Mouse (Mus musculus) midbrain, embryonic 12.5 days (tissue): ENCODE measurements around the gene Usp1. TPM values are rescaled to one million over a fixed set of nuclear protein-coding genes. Genes with fewer than 3 reads are reported as not detected.

ENCODE experiments used
- ATAC-seq: fragments of 200-750 bp; cut with Nextera tagmentation; 2 replicates; pipeline ENCODE4 v1.8.0; 2017; ENCODE audit warnings: low read depth, moderate TSS enrichment, moderate library complexity; ENCODE audit not compliant: low FRiP score
- H3K27ac ChIP-seq: fragments of 300-500 bp; sonication (generic); replicated peaks from 2 replicates; pipeline ENCODE4 v1.5.1; 2016; ENCODE audit warnings: mild to moderate bottlenecking
- H3K27me3 ChIP-seq: fragments of 300-500 bp; sonication (generic); 2 replicates; pipeline ENCODE4 v1.6.1; 2016; ENCODE audit warnings: mild to moderate bottlenecking
- H3K36me3 ChIP-seq: fragments of 300-500 bp; sonication (generic); 2 replicates; pipeline ENCODE4 v1.6.1; 2016
- H3K4me1 ChIP-seq: fragments of 300-500 bp; sonication (generic); 2 replicates; pipeline ENCODE4 v1.6.1; 2016
- H3K4me2 ChIP-seq: fragments of 300-500 bp; sonication (generic); replicated peaks from 2 replicates; pipeline ENCODE4 v1.6.1; 2016; ENCODE audit warnings: mild to moderate bottlenecking, moderate library complexity
- H3K4me3 ChIP-seq: fragments of 300-500 bp; sonication (generic); 2 replicates; pipeline ENCODE4 v1.5.1; 2016; ENCODE audit warnings: mild to moderate bottlenecking
- H3K9ac ChIP-seq: fragments of 300-500 bp; sonication (generic); replicated peaks from 2 replicates; pipeline ENCODE4 v1.6.1; 2016; ENCODE audit warnings: mild to moderate bottlenecking, moderate library complexity
- H3K9me3 ChIP-seq: fragments of 300-500 bp; sonication (generic); 2 replicates; pipeline ENCODE4 v1.6.1; 2016; ENCODE audit warnings: mild to moderate bottlenecking
- WGBS: fragments of 180-500 bp; shearing (Covaris S2); methylation state at CpG from one replicate; pipeline ENCODE4 v1.1.7; 2016; 5-methylcytosine and 5-hydroxymethylcytosine counted together
- polyA plus RNA-seq: library from polyadenylated mRNA; unstranded; fragments of >200 nt; fragmentation: Nextera tagmentation; extraction: Ambion mirVana; gene quantifications from 2 replicates; pipeline ENCODE4 v1.2.1, GENCODE M21; 2016

The Usp1 gene
- polyA plus RNA-seq = 126 and 138 TPM in 2 replicates

DNA sequence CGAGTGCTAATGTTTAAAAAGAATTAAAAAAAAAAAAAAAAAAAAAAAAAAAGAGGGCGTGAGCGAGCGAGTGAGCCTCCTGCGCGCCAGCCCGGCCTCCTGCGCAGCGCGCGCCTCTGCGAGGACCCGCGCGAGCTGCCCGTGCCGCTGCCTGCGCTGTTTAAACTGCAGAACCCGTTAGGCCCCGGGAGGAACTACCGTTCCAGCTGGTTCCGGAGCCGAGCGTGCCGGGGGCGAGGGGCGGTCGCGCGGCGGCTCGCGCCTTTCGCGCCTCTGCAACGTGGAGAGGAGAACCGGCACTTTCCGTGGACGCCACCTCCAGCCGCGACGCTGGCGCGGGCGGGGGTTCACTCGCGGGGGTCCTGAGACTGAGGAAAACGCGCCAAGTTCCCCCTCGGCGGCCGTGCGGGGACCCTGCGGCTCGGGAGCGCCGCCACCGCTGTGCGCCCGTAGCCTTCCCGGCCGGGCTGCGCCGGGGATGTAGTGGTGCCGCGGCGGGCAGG is at the start of gene Usp1:
Gene Usp1 (plus strand): TSS at position 243 of the 503 bp plus-strand sequence.
- peak within 1 kb of the TSS; percentile 93 for H3K9ac ChIP-seq
- no peaks in the 10 kb centered on the region for H3K27me3 ChIP-seq
- H3K4me3 ChIP-seq = peak within 1 kb of the TSS; percentile 90
- under 1% methylated on average over 35 of the region's 67 CpGs for WGBS
- peaks cover 19% of the 10 kb centered on the region for H3K4me1 ChIP-seq
- no peaks in the 10 kb centered on the region for H3K9me3 ChIP-seq
- no peaks in the 10 kb centered on the region for H3K36me3 ChIP-seq
- peak within 1 kb of the TSS; percentile 79 for H3K4me2 ChIP-seq
- H3K27ac ChIP-seq = peak within 1 kb of the TSS; percentile 97
- peak; percentile 70 for ATAC-seq

DNA sequence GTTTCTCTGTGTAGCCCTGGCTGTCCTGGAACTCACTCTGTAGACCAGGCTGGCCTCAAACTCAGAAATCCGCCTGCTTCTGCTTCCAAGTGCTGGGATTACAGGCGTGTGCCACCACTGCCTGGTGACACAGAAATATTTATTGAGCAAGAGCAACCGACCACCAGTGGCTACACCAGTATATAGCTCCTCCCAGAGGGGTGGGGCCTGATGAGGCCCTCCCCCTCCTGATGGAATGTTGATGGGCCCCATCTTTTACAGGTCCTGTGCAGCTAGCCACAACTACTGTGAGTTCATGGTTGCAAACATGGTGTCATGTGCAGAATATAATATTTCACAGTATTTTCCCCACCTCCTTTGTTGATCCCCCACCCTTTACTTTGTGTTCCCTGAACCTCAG is 40.9 kb upstream of the Usp1 start:
- Histone ChIP-seq H3K9me3 (no peaks in the 10 kb centered on the region), H3K27ac (no peak overlapping the region), H3K9ac (no peak overlapping the region), H3K4me3 (no peak overlapping the region), H3K27me3 (no peaks in the 10 kb centered on the region), H3K36me3 (no peaks in the 10 kb centered on the region), H3K4me1 (no peaks in the 10 kb centered on the region), H3K4me2 (no peak overlapping the region)
- no peak for ATAC-seq
- 73% methylated on average over 3 of the region's 3 CpGs for WGBS

DNA sequence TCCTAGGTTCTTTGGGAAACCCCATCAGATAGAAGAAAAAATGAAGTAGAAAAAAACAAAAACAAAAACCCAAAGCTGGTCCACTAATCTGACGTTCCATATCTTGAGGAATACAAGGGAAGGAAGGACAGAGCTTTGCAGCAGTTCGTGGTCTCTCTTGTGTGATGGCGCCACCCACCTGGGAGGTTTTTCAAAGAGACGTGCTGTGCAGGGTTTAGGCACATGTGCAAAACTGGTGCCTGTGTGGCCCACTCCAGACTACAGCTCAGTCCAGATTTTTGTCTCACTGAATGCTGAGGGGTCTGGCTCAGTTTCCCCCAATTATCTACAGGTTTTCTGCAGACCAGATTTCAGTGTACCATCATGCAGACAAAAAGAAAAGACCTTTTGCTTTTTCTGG is 37.2 kb upstream of the Usp1 start:
- no peak overlapping the region for H3K27ac ChIP-seq
- H3K4me1 ChIP-seq = no peaks in the 10 kb centered on the region
- H3K9ac ChIP-seq = no peak overlapping the region
- no peak overlapping the region for H3K4me3 ChIP-seq
- ATAC-seq = no peak
- no peaks in the 10 kb centered on the region for H3K9me3 ChIP-seq
- H3K27me3 ChIP-seq = no peaks in the 10 kb centered on the region
- no peak overlapping the region for H3K4me2 ChIP-seq
- 77% methylated on average over 4 of the region's 4 CpGs for WGBS
- no peaks in the 10 kb centered on the region for H3K36me3 ChIP-seq

DNA sequence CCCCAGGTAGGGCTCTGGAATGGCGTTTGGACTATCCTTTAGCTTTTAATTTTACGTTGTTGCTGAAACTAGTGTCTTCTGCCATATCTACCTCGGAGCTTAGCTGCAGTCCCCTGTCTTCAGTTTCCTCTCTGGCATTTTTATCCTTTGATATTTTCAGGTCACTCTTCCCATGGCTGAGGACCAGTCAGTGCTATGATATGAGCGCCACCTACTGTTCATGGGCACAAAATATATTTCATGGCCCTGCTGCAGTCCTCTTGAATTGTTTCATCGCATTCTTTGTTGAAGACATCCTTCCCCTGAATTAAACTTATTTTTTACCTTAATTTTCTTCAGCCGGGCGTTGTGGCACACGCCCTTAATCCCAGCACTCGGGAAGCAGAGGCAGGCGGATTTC is 36.5 kb upstream of the Usp1 start:
- no peak overlapping the region for H3K4me2 ChIP-seq
- H3K4me3 ChIP-seq = no peak overlapping the region
- no peak overlapping the region for H3K9ac ChIP-seq
- peak; percentile 68 for ATAC-seq
- no peaks in the 10 kb centered on the region for H3K27me3 ChIP-seq
- H3K27ac ChIP-seq = no peak overlapping the region
- H3K9me3 ChIP-seq = no peaks in the 10 kb centered on the region
- H3K4me1 ChIP-seq = no peaks in the 10 kb centered on the region
- H3K36me3 ChIP-seq = no peaks in the 10 kb centered on the region
- 23% methylated on average over 10 of the region's 10 CpGs for WGBS

DNA sequence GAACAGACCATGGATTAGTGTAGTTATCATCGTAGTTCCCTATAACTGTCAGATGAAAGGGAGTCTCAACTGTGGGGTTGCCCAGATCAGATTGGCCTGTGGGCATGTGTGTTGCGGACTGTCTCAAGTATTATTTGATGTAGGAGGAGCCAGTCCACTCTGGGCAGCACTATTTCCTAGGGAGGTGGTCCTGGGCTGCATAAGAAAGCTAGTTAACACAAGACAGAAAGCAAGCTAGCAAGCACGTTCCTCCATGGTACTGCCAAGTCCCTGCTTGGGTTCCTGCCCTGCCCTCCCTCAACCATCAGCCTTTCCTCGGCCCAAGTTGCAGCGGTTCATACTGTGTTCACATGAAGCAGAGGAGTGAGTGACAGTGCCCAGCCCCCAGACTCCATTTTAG is 13.4 kb upstream of the Usp1 start:
- no peak for ATAC-seq
- H3K4me2 ChIP-seq = no peak overlapping the region
- no peak overlapping the region for H3K27ac ChIP-seq
- no peak overlapping the region for H3K9ac ChIP-seq
- H3K4me1 ChIP-seq = no peaks in the 10 kb centered on the region
- H3K27me3 ChIP-seq = no peaks in the 10 kb centered on the region
- no peaks in the 10 kb centered on the region for H3K9me3 ChIP-seq
- H3K36me3 ChIP-seq = no peaks in the 10 kb centered on the region
- WGBS = 92% methylated on average over 5 of the region's 5 CpGs
- H3K4me3 ChIP-seq = no peak overlapping the region

DNA sequence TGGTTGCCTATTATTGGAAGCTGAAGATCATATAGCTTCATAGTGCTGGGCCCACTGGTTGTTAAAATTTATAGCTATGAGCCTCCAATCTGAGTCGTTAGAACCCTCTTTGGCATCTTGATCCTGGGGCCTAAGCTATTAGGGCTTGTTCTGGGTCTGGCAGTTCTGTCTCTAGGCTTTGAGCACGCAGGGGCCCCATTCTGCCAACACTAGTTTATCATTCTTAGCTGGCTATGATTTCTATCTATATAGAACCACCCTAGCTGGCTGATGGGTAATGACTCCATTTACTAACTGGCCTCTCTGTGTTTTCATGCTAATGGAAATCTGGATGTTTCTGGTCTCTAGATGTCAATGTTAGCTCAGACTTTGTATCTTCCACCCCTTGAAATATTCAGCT is 5.9 kb upstream of the Usp1 start:
- Histone ChIP-seq H3K4me2 (no peak overlapping the region), H3K36me3 (no peaks in the 10 kb centered on the region), H3K4me3 (no peak overlapping the region), H3K9me3 (no peaks in the 10 kb centered on the region), H3K27me3 (no peaks in the 10 kb centered on the region), H3K4me1 (peaks cover 4% of the 10 kb centered on the region), H3K9ac (no peak overlapping the region), H3K27ac (no peak overlapping the region)
- no peak for ATAC-seq
- 87% methylated on average over 2 of the region's 2 CpGs for WGBS

DNA sequence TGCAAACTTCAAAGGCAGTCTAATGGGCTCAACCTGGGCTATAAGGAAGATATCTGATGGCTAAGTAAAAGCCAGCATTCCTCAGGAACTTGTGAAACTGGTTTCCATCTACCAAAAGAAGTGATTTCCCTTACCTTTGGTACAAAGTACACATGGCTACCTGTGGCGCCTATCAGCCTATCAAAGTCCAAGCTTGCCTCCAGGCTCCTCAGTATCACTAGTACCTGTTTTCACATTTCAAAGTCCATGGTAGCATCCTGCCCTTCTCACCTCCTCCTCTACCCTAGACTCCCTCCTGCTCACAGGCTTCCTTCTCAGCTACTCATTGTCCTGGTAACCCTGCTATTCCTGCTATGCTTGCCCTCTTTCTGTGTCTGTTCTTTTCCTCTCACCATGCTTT is 5.4 kb upstream of the Usp1 start:
- Histone ChIP-seq H3K9me3 (no peaks in the 10 kb centered on the region), H3K4me2 (no peak overlapping the region), H3K9ac (no peak overlapping the region), H3K4me1 (peaks cover 4% of the 10 kb centered on the region), H3K27me3 (no peaks in the 10 kb centered on the region), H3K4me3 (no peak overlapping the region), H3K27ac (no peak overlapping the region), H3K36me3 (no peaks in the 10 kb centered on the region)
- no peak for ATAC-seq
- 95% methylated on average over 1 of the region's 1 CpGs for WGBS

DNA sequence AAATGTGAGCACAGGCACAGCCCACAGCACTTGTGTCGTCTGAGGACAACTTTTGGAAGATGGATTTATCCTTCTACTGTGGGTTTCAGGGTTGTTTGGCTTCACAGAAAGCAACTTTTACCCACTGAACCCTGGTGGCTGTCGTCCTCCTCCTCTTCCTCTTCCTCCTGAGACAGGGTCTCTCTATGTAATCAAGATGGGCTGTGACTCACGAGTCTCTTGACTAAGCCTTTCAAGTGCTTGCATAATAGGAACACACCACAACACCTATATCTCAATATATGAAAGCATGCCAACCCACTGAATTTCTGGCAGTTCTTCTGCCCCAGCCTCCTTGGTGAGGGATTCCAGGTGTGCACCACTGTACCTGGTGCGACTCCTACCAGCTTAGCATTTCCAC is 2.7 kb upstream of the Usp1 start:
- Histone ChIP-seq H3K9ac (no peak overlapping the region), H3K4me3 (no peak overlapping the region), H3K9me3 (no peaks in the 10 kb centered on the region), H3K27me3 (no peaks in the 10 kb centered on the region), H3K36me3 (no peaks in the 10 kb centered on the region), H3K4me1 (peaks cover 17% of the 10 kb centered on the region), H3K27ac (no peak overlapping the region), H3K4me2 (no peak overlapping the region)
- 87% methylated on average over 4 of the region's 4 CpGs for WGBS
- no peak for ATAC-seq

DNA sequence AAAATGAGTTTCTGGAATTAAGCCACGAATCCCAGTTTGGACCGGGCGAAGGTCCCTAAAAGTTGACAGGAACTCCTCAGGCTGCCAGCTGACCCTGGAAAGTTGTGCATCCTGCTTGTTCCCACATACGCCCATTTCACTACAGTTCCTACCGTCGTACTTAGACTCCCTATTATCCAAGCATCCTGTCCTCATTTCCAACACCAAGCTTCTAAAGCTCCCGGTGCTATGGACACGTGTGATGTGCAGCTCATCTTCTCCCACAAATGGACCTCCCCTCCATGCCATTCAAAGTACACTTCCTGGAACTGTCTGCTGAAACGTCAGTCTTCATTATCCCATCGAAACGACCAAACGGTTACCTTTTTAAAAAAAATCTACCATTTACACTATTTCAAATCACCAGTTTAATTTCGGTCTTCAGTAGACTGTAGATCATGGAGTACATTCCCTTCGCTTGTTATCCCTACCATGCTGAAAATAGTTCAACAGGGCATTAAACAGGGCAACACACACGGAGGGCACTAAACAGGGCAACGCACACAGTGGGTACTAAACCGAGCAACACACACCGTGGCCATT is 1.5 kb upstream of the Usp1 start:
- H3K36me3 ChIP-seq = no peaks in the 10 kb centered on the region
- peak overlapping the region; percentile 89 for H3K9ac ChIP-seq
- ATAC-seq = peak; percentile 5
- peaks cover 19% of the 10 kb centered on the region for H3K4me1 ChIP-seq
- H3K27me3 ChIP-seq = no peaks in the 10 kb centered on the region
- H3K4me2 ChIP-seq = peak overlapping the region; percentile 79
- H3K9me3 ChIP-seq = no peaks in the 10 kb centered on the region
- peak overlapping the region; percentile 90 for H3K4me3 ChIP-seq
- peak overlapping the region; percentile 97 for H3K27ac ChIP-seq
- WGBS = 16% methylated on average over 18 of the region's 18 CpGs

DNA sequence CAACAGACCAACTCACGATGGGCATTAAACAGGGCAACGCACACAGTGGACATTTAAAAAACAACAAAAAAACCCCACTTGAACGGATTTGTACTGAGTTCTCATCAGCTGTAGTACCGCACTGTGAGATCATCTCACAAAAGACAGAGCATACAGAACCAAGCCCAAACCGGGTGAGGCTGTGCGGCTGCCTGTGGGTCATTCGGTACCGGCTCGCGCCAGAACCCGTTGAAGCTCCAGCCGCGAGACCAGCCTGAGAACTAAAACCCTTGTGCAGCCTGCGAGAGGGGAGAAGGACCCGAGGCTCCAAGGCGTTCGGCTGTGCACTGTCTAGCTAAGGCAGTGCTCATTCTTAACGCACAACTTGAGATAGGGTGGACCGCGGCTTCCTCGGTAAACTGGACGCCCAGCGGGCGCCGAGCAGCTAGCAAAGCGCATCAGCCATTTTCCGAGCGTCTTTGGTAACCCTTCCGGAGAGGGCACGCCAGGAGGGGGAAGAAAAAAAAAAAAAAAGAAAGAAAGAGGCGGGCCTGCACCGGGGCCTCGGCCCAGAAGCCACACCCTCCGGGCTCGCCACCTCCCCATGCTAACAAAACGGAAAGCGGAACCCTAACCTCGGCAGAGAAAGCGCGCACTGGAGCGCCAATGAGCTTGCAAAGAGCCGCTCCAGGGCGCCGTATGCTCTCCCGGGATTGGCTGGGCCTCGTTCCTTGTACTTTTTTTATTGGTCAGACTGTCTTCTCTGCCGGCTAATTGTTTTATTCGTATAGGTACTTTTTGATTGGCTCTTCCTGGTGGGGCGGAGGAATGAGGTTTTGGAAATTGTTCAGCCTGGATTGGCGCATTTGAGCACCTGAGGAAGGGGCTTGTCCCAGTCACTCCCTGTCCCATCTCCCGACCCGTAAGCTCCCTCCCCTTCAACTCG is 705 bp upstream of the Usp1 start:
- H3K27ac ChIP-seq = peak overlapping the region; percentile 97
- WGBS = under 1% methylated on average over 53 of the region's 53 CpGs
- peak overlapping the region; percentile 79 for H3K4me2 ChIP-seq
- H3K27me3 ChIP-seq = no peaks in the 10 kb centered on the region
- H3K4me3 ChIP-seq = peak overlapping the region; percentile 90
- peak; percentile 96 for ATAC-seq
- H3K36me3 ChIP-seq = no peaks in the 10 kb centered on the region
- no peaks in the 10 kb centered on the region for H3K9me3 ChIP-seq
- H3K9ac ChIP-seq = peak overlapping the region; percentile 93
- H3K4me1 ChIP-seq = peaks cover 19% of the 10 kb centered on the region

DNA sequence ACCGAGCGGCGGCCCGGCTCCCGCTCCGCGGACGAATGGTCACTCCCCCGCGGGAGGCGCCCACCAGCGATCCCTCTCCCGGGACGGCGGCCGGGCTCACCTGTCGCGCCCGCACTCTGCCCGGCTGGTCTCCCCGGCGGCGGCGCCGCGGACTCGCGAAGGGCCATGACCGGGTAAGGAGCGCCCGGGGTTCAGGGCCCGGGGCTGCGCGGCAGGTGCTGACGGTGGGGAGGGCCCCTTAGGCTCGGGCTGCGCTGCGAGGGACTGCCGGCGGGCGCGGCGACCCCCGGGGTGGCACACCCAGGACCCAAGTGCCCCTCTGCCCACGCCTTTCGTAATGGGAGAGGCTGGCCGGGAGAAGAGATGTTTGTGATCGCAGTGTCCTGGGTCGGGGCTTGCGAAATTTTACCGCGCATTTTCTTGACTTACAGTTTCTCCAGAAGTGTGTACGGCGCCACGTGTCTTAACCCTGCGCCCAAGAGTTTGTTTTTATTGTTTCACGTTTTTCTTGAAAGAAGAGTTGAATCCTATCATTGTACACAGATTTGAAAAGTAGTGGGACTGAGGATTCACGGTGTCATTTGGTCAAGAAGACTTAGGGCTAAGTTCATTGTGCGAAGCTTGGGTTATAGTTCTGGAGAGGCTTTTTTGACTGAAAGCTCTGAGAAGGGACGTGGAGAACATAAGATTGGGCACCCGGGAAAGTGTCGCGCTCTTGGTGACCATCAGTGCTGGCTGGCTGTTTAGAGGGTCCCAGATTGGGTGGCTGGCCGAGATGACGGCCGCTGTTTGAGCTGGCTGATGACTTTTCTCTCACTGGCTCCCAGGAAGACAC is 678 bp downstream of the Usp1 start:
- Histone ChIP-seq H3K27ac (peak overlapping the region; percentile 97), H3K36me3 (no peaks in the 10 kb centered on the region), H3K4me1 (peaks cover 19% of the 10 kb centered on the region), H3K4me3 (peak overlapping the region; percentile 90), H3K4me2 (peak overlapping the region; percentile 79), H3K9me3 (no peaks in the 10 kb centered on the region), H3K9ac (peak overlapping the region; percentile 93), H3K27me3 (no peaks in the 10 kb centered on the region)
- peak; percentile 40 for ATAC-seq
- WGBS = under 1% methylated on average over 55 of the region's 66 CpGs

DNA sequence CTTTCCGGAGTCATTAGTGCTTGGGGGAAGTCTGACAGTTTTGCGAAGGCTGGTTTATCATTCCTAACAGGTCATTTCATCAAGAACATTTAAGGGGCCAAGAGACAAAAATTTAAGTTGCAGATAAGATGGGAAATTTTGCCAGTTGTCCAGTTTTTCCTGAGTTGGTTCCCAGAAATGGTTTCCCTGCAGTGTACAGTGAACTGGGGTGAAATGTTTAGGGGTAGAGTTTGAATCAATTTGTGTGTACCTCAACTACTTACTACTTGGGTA is 1.2 kb downstream of the Usp1 start:
- Histone ChIP-seq H3K4me3 (peak overlapping the region; percentile 90), H3K9ac (peak overlapping the region; percentile 93), H3K36me3 (0 out of 2 replicates have a peak, but pooled peaks cover under 1% of the 10 kb centered on the region), H3K27me3 (no peaks in the 10 kb centered on the region), H3K4me1 (peaks cover 19% of the 10 kb centered on the region), H3K4me2 (peak overlapping the region; percentile 79), H3K27ac (peak overlapping the region; percentile 97; the same call in 1 of the 2 replicates), H3K9me3 (no peaks in the 10 kb centered on the region)
- 0% methylated on average over 2 of the region's 2 CpGs for WGBS
- ATAC-seq = no peak
